10 mouse cellular contexts compared by ENCODE assay signal in the genomic region with DNA sequence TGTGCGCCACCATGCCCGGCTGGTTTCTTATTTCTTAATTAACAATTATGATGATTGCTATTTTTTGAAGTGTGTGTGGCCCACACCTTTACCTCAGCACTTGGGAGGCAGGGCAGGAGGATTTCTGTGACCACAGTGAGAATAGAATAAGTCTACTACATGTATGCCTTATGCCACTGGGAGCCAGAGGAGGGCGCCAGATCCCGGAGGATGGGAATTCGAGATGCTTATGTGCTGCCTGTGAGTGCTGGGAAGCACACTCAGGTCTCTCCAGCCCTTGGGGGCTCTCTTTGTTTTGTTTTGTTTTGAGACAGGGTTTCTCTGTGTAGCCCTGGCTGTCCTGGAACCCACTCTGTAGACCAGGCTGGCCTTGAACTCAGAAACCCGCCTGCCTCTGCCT. TPM values are rescaled to one million over a fixed set of nuclear protein-coding genes. Genes with fewer than 3 reads are reported as not detected.
DNase-seq lines count a peak whose midpoint lies in the region; ATAC-seq and TF ChIP-seq lines count a peak whose summit lies in the region.
"Had no signal": no experiment of that assay in that cellular context is flagged by ENCODE, and none has a peak within 500 bp of the region (broad histone marks: within the 10 kb centered on the region; RNA-seq: fewer than 3 reads in every experiment).

No protein-coding gene starts in this region.

- no peak overlapping the region for H3K4me3 ChIP-seq in lung, adult 2 months (replicated peaks; ENCODE audit: extremely low read depth, low read depth, low read length)
- H3K4me3 ChIP-seq in bone marrow, adult 2 months (replicated peaks; ENCODE audit: control insufficient read depth, low read depth, low read length), result no peak overlapping the region
- no peak overlapping the region for H3K4me3 ChIP-seq in neural tube, embryonic 15.5 days (replicated peaks)
- H3K4me3 ChIP-seq: heart, embryonic 13.5 days; megakaryocyte, embryonic 14.5 days had no signal

- 74% methylated on average over 6 of the region's 6 CpGs for WGBS in lung, adult 2 months
- 68% methylated on average over 6 of the region's 6 CpGs for WGBS in bone marrow, adult 2 months
- 80% methylated on average over 6 of the region's 6 CpGs for WGBS in neural tube, embryonic 15.5 days

- H3K36me3 ChIP-seq in neural tube, embryonic 15.5 days, result peaks cover 49% of the 10 kb centered on the region

- TF ChIP-seq CTCF in lung, adult 2 months (IDR thresholded peaks at IDR 0.05; ENCODE audit: insufficient read depth, low read length), result peak; percentile 44
- peak; percentile 58 for TF ChIP-seq CTCF in bone marrow, adult 2 months (IDR thresholded peaks at IDR 0.05; ENCODE audit: control insufficient read depth, insufficient read depth, low read length)

- TF ChIP-seq POLR2A in lung, adult 2 months (IDR thresholded peaks at IDR 0.05; ENCODE audit: borderline replicate concordance, extremely low read depth, low read depth, low read length), result no peak
- no peak for TF ChIP-seq POLR2A in bone marrow, adult 2 months (IDR thresholded peaks at IDR 0.05; ENCODE audit: borderline replicate concordance, control insufficient read depth, low read depth, low read length)

- peaks cover 8% of the 10 kb centered on the region for H3K4me1 ChIP-seq in lung, adult 2 months (ENCODE audit: control insufficient read depth, insufficient read depth, low read length)
- H3K4me1 ChIP-seq in bone marrow, adult 2 months (ENCODE audit: control insufficient read depth, insufficient read depth, low read length), result peaks cover 1% of the 10 kb centered on the region; the same call in 1 of the 2 replicates
- peaks cover 25% of the 10 kb centered on the region for H3K4me1 ChIP-seq in neural tube, embryonic 15.5 days

- H3K27me3 ChIP-seq in neural tube, embryonic 15.5 days (replicated peaks), result no peaks in the 10 kb centered on the region
- H3K27me3 ChIP-seq: heart, embryonic 13.5 days; megakaryocyte, embryonic 14.5 days had no signal

- H3K9me3 ChIP-seq in neural tube, embryonic 15.5 days (replicated peaks), result no peaks in the 10 kb centered on the region
- H3K9me3 ChIP-seq: heart, embryonic 13.5 days; megakaryocyte, embryonic 14.5 days had no signal

- ATAC-seq in neural tube, embryonic 15.5 days (ENCODE audit: low FRiP score), result no peak

- peak; percentile 73 to 74 for DNase-seq in cerebellum, postnatal 10 days
- no peak for DNase-seq in cerebellum, adult 9-11 months
- DNase-seq in lung, adult 2 months, result no peak
- DNase-seq in lung, adult 18-20 months, result no peak
- DNase-seq in lung, postnatal 14 days, result peak; percentile 48
- DNase-seq in urinary bladder, postnatal 36 days (ENCODE audit: low spot score in 2 of 2), result no peak

- H3K4me2 ChIP-seq in neural tube, embryonic 15.5 days, result no peak overlapping the region
- H3K4me2 ChIP-seq: heart, embryonic 13.5 days had no signal

- H3K27ac ChIP-seq in bone marrow, adult 2 months (ENCODE audit: control insufficient read depth, insufficient read depth, low read depth, low read length, poor library complexity), result no peak overlapping the region
- no peak overlapping the region for H3K27ac ChIP-seq in neural tube, embryonic 15.5 days (replicated peaks)
- H3K27ac ChIP-seq: heart, embryonic 13.5 days had no signal

- no peak overlapping the region for H3K9ac ChIP-seq in neural tube, embryonic 15.5 days (replicated peaks)
- H3K9ac ChIP-seq: heart, embryonic 13.5 days had no signal

RNA-seq across cellular contexts. Expression of gene Rpl22, which starts 3.1 kb away (rescaled TPM):
- 20.3 and 43.0 TPM in 2 replicates for polyA plus RNA-seq in lung, adult 2 months (2012; rRNA removed)
- 723 and 1,224 TPM in 2 replicates for polyA plus RNA-seq in bone marrow, adult 2 months (2011; ENCODE audit: insufficient read depth, insufficient read length, low replicate concordance, missing spikeins)
- 148 and 190 TPM in 2 replicates for polyA plus RNA-seq in neural tube, embryonic 15.5 days (2015; fragmentation: Nextera tagmentation; extraction: Ambion mirVana)

RNA-seq across cellular contexts. Expression of gene Chd5, which starts 9.8 kb away (rescaled TPM):
- 0.85 and 0.99 TPM in 2 replicates for polyA plus RNA-seq in lung, adult 2 months (2012; rRNA removed)
- polyA plus RNA-seq in bone marrow, adult 2 months (2011; ENCODE audit: insufficient read depth, insufficient read length, low replicate concordance, missing spikeins), result 0.11 TPM in 1 of 2 replicates, not detected in the other
- polyA plus RNA-seq in neural tube, embryonic 15.5 days (2015; fragmentation: Nextera tagmentation; extraction: Ambion mirVana), result 46.3 and 53.7 TPM in 2 replicates

RNA-seq across cellular contexts. Expression of gene Rnf207, which starts 9.9 kb away (rescaled TPM):
- 5.8 and 5.9 TPM in 2 replicates for polyA plus RNA-seq in lung, adult 2 months (2012; rRNA removed)
- polyA plus RNA-seq in bone marrow, adult 2 months (2011; ENCODE audit: insufficient read depth, insufficient read length, low replicate concordance, missing spikeins), result not detected in 2 replicates
- polyA plus RNA-seq in neural tube, embryonic 15.5 days (2015; fragmentation: Nextera tagmentation; extraction: Ambion mirVana), result 7.8 and 12.4 TPM in 2 replicates

RNA-seq across cellular contexts. Expression of gene Icmt, which starts 31.7 kb away (rescaled TPM):
- 32.2 and 36.4 TPM in 2 replicates for polyA plus RNA-seq in lung, adult 2 months (2012; rRNA removed)
- polyA plus RNA-seq in bone marrow, adult 2 months (2011; ENCODE audit: insufficient read depth, insufficient read length, low replicate concordance, missing spikeins), result 5.0 and 7.8 TPM in 2 replicates
- polyA plus RNA-seq in neural tube, embryonic 15.5 days (2015; fragmentation: Nextera tagmentation; extraction: Ambion mirVana), result 20.0 and 21.1 TPM in 2 replicates

RNA-seq across cellular contexts. Expression of gene Hes3, which starts 37.2 kb away (rescaled TPM):
- 0.09 TPM in 1 of 2 replicates, not detected in the other for polyA plus RNA-seq in lung, adult 2 months (2012; rRNA removed)
- polyA plus RNA-seq in bone marrow, adult 2 months (2011; ENCODE audit: insufficient read depth, insufficient read length, low replicate concordance, missing spikeins), result not detected in 2 replicates
- polyA plus RNA-seq in neural tube, embryonic 15.5 days (2015; fragmentation: Nextera tagmentation; extraction: Ambion mirVana), result 0.19 and 0.29 TPM in 2 replicates
- polyA plus RNA-seq: heart, embryonic 13.5 days had no signal

Comparison
In these comparisons a context has a peak if more than half of its experiments do, and no peak if none do; other contexts are left out.
1. DNase-seq: peak in cerebellum, postnatal 10 days (2 of 2) and lung, postnatal 14 days (single experiment); none in cerebellum, adult 9-11 months (single experiment), lung, adult 2 months (single experiment), lung, adult 18-20 months (0 of 2) and urinary bladder, postnatal 36 days (0 of 2).
2. RNA of gene Chd5, which starts 9.8 kb away (polyA plus RNA-seq): 46.3 to 53.7 TPM in neural tube, embryonic 15.5 days; 0.85 to 0.99 TPM in lung, adult 2 months and 0.11 TPM in bone marrow, adult 2 months; every median in the first group is over 10 times any median in the second.